Mouse (Mus musculus): ENCODE data around the gene Brd3. TPM values are rescaled to one million over a fixed set of nuclear protein-coding genes. Genes with fewer than 3 reads are reported as not detected.

The Brd3 gene
- polyA plus RNA-seq, 1 experiment, result 14.9 TPM

- WGBS, result 91% methylated on average over 8 of the region's 8 CpGs
Observed at GRCm38 (mm10) chr2:27446812-27447211, 60.6 kb downstream of the Brd3 start.

GRCm38 (mm10) chr2:27445910-27446309 lies 61.6 kb downstream of the Brd3 start:
- H3K4me1 ChIP-seq (ENCODE audit: control insufficient read depth, insufficient read depth, insufficient read length, low read length), result peaks cover 6% of the 10 kb centered on the region; the same call in 1 of the 2 replicates
- no peak overlapping the region for H3K4me3 ChIP-seq (ENCODE audit: low read depth, low read length)
- H3K36me3 ChIP-seq (ENCODE audit: control insufficient read depth, insufficient read depth, low read length), result peaks cover 39% of the 10 kb centered on the region
- H3K27me3 ChIP-seq (ENCODE audit: control insufficient read depth, insufficient read depth, low read length), result no peaks in the 10 kb centered on the region
- no peak overlapping the region for H3K27ac ChIP-seq (ENCODE audit: insufficient read depth, low read depth, low read length)
- 89% methylated on average over 3 of the region's 3 CpGs for WGBS
- TF ChIP-seq POLR2A (IDR thresholded peaks at IDR 0.05; ENCODE audit: low read depth, low read length), result no peak
- no peak for TF ChIP-seq CTCF (IDR thresholded peaks at IDR 0.05; ENCODE audit: extremely low read depth, insufficient read length, insufficient replicate concordance, low read depth, low read length)

More at GRCm38 (mm10) chr2:27446812-27447211, 60.6 kb downstream of the Brd3 start:
- H3K36me3 ChIP-seq (ENCODE audit: control insufficient read depth, insufficient read depth, low read length), result peaks cover 48% of the 10 kb centered on the region
- no peak for TF ChIP-seq CTCF (IDR thresholded peaks at IDR 0.05; ENCODE audit: extremely low read depth, insufficient read length, insufficient replicate concordance, low read depth, low read length)
- TF ChIP-seq POLR2A (IDR thresholded peaks at IDR 0.05; ENCODE audit: low read depth, low read length), result no peak
- H3K4me1 ChIP-seq (ENCODE audit: control insufficient read depth, insufficient read depth, insufficient read length, low read length), result peaks cover 6% of the 10 kb centered on the region; the same call in 1 of the 2 replicates
- H3K27me3 ChIP-seq (ENCODE audit: control insufficient read depth, insufficient read depth, low read length), result no peaks in the 10 kb centered on the region
- H3K27ac ChIP-seq (ENCODE audit: insufficient read depth, low read depth, low read length), result no peak overlapping the region
- H3K4me3 ChIP-seq (ENCODE audit: low read depth, low read length), result no peak overlapping the region

GRCm38 (mm10) chr2:27443450-27443708 lies 64.1 kb downstream of the Brd3 start:
- Histone ChIP-seq H3K36me3 (ENCODE audit: control insufficient read depth, insufficient read depth, low read length) (peaks cover 16% of the 10 kb centered on the region), H3K27ac (ENCODE audit: insufficient read depth, low read depth, low read length) (no peak overlapping the region), H3K4me1 (ENCODE audit: control insufficient read depth, insufficient read depth, insufficient read length, low read length) (peaks cover 8% of the 10 kb centered on the region; the same call in 1 of the 2 replicates), H3K4me3 (ENCODE audit: low read depth, low read length) (no peak overlapping the region), H3K27me3 (ENCODE audit: control insufficient read depth, insufficient read depth, low read length) (no peaks in the 10 kb centered on the region)
- WGBS, result 75% methylated on average over 5 of the region's 5 CpGs
- TF ChIP-seq CTCF (IDR thresholded peaks at IDR 0.05; ENCODE audit: extremely low read depth, insufficient read length, insufficient replicate concordance, low read depth, low read length) (no peak), POLR2A (IDR thresholded peaks at IDR 0.05; ENCODE audit: low read depth, low read length) (no peak)

GRCm38 (mm10) chr2:27442708-27443449 lies 64.6 kb downstream of the Brd3 start:
- Histone ChIP-seq H3K4me3 (ENCODE audit: low read depth, low read length) (peak overlapping the region; percentile 63), H3K36me3 (ENCODE audit: control insufficient read depth, insufficient read depth, low read length) (peaks cover 11% of the 10 kb centered on the region; the same call in 1 of the 2 replicates), H3K4me1 (ENCODE audit: control insufficient read depth, insufficient read depth, insufficient read length, low read length) (peaks cover 8% of the 10 kb centered on the region; the same call in 1 of the 2 replicates), H3K27ac (ENCODE audit: insufficient read depth, low read depth, low read length) (no peak overlapping the region), H3K27me3 (ENCODE audit: control insufficient read depth, insufficient read depth, low read length) (no peaks in the 10 kb centered on the region)
- 0 out of 2 replicates have a peak, but pooled peaks have one; percentile 7 for TF ChIP-seq POLR2A (IDR thresholded peaks at IDR 0.05; ENCODE audit: low read depth, low read length)
- TF ChIP-seq CTCF (IDR thresholded peaks at IDR 0.05; ENCODE audit: extremely low read depth, insufficient read length, insufficient replicate concordance, low read depth, low read length), result no peak
- WGBS, result 32% methylated on average over 20 of the region's 20 CpGs

GRCm38 (mm10) chr2:27441767-27442707 lies 65.4 kb downstream of the Brd3 start, which contains the start of gene Brd3os:
Gene Brd3os, plus strand, starts transcription at chr2:27442324.
- Histone ChIP-seq H3K4me3 (ENCODE audit: low read depth, low read length) (peak within 1 kb of the TSS; percentile 63), H3K36me3 (ENCODE audit: control insufficient read depth, insufficient read depth, low read length) (peaks cover 7% of the 10 kb centered on the region; the same call in 1 of the 2 replicates), H3K27me3 (ENCODE audit: control insufficient read depth, insufficient read depth, low read length) (no peaks in the 10 kb centered on the region), H3K4me1 (ENCODE audit: control insufficient read depth, insufficient read depth, insufficient read length, low read length) (peaks cover 8% of the 10 kb centered on the region; the same call in 1 of the 2 replicates), H3K27ac (ENCODE audit: insufficient read depth, low read depth, low read length) (no peak within 1 kb of the TSS)
- no peak for TF ChIP-seq CTCF (IDR thresholded peaks at IDR 0.05; ENCODE audit: extremely low read depth, insufficient read length, insufficient replicate concordance, low read depth, low read length)
- peak; percentile 6; the same call in 1 of the 2 replicates for TF ChIP-seq POLR2A (IDR thresholded peaks at IDR 0.05; ENCODE audit: low read depth, low read length)
- WGBS, result 2% methylated on average over 36 of the region's 36 CpGs

GRCm38 (mm10) chr2:27438281-27438680 lies 69.2 kb downstream of the Brd3 start:
- Histone ChIP-seq H3K27ac (ENCODE audit: insufficient read depth, low read depth, low read length) (no peak overlapping the region), H3K36me3 (ENCODE audit: control insufficient read depth, insufficient read depth, low read length) (no peaks in the 10 kb centered on the region), H3K4me1 (ENCODE audit: control insufficient read depth, insufficient read depth, insufficient read length, low read length) (peaks cover 11% of the 10 kb centered on the region; the same call in 1 of the 2 replicates), H3K4me3 (ENCODE audit: low read depth, low read length) (no peak overlapping the region), H3K27me3 (ENCODE audit: control insufficient read depth, insufficient read depth, low read length) (no peaks in the 10 kb centered on the region)
- TF ChIP-seq POLR2A (IDR thresholded peaks at IDR 0.05; ENCODE audit: low read depth, low read length) (no peak), CTCF (IDR thresholded peaks at IDR 0.05; ENCODE audit: extremely low read depth, insufficient read length, insufficient replicate concordance, low read depth, low read length) (no peak)
- WGBS, result 17% methylated on average over 11 of the region's 11 CpGs
